Mouse (Mus musculus) midbrain, embryonic 12.5 days (tissue): ENCODE results near the gene Fam20c. TPM values are rescaled to one million over a fixed set of nuclear protein-coding genes. Genes with fewer than 3 reads are reported as not detected.

ENCODE experiments used
- ATAC-seq: fragments of 200-750 bp; cut with Nextera tagmentation; 2 replicates; pipeline ENCODE4 v1.8.0; 2017; ENCODE audit warnings: low read depth, moderate TSS enrichment, moderate library complexity; ENCODE audit not compliant: low FRiP score
- H3K27ac ChIP-seq: fragments of 300-500 bp; sonication (generic); replicated peaks from 2 replicates; pipeline ENCODE4 v1.5.1; 2016; ENCODE audit warnings: mild to moderate bottlenecking
- H3K27me3 ChIP-seq: fragments of 300-500 bp; sonication (generic); 2 replicates; pipeline ENCODE4 v1.6.1; 2016; ENCODE audit warnings: mild to moderate bottlenecking
- H3K36me3 ChIP-seq: fragments of 300-500 bp; sonication (generic); 2 replicates; pipeline ENCODE4 v1.6.1; 2016
- H3K4me1 ChIP-seq: fragments of 300-500 bp; sonication (generic); 2 replicates; pipeline ENCODE4 v1.6.1; 2016
- H3K4me2 ChIP-seq: fragments of 300-500 bp; sonication (generic); replicated peaks from 2 replicates; pipeline ENCODE4 v1.6.1; 2016; ENCODE audit warnings: mild to moderate bottlenecking, moderate library complexity
- H3K4me3 ChIP-seq: fragments of 300-500 bp; sonication (generic); 2 replicates; pipeline ENCODE4 v1.5.1; 2016; ENCODE audit warnings: mild to moderate bottlenecking
- H3K9ac ChIP-seq: fragments of 300-500 bp; sonication (generic); replicated peaks from 2 replicates; pipeline ENCODE4 v1.6.1; 2016; ENCODE audit warnings: mild to moderate bottlenecking, moderate library complexity
- H3K9me3 ChIP-seq: fragments of 300-500 bp; sonication (generic); 2 replicates; pipeline ENCODE4 v1.6.1; 2016; ENCODE audit warnings: mild to moderate bottlenecking
- WGBS: fragments of 180-500 bp; shearing (Covaris S2); methylation state at CpG from one replicate; pipeline ENCODE4 v1.1.7; 2016; 5-methylcytosine and 5-hydroxymethylcytosine counted together
- polyA plus RNA-seq: library from polyadenylated mRNA; unstranded; fragments of >200 nt; fragmentation: Nextera tagmentation; extraction: Ambion mirVana; gene quantifications from 2 replicates; pipeline ENCODE4 v1.2.1, GENCODE M21; 2016

Gene Fam20c
- polyA plus RNA-seq, 1 experiment from 2014 or later, result 26.6 TPM

GRCm38 (mm10) chr5:138834910-138835309 is 80.6 kb downstream of the Fam20c start:
- WGBS, result 87% methylated on average over 3 of the region's 3 CpGs
- ATAC-seq, result no peak

GRCm38 (mm10) chr5:138840981-138841380 is 86.7 kb downstream of the Fam20c start:
- Histone ChIP-seq H3K4me3 (no peak overlapping the region), H3K4me2 (no peak overlapping the region), H3K27ac (no peak overlapping the region), H3K9me3 (no peaks in the 10 kb centered on the region), H3K36me3 (no peaks in the 10 kb centered on the region), H3K9ac (no peak overlapping the region), H3K27me3 (no peaks in the 10 kb centered on the region), H3K4me1 (no peaks in the 10 kb centered on the region)
- 95% methylated on average over 4 of the region's 4 CpGs for WGBS
- no peak for ATAC-seq

More at GRCm38 (mm10) chr5:138834910-138835309, 80.6 kb downstream of the Fam20c start:
- Histone ChIP-seq H3K4me1 (no peaks in the 10 kb centered on the region), H3K27me3 (no peaks in the 10 kb centered on the region), H3K36me3 (no peaks in the 10 kb centered on the region), H3K9me3 (no peaks in the 10 kb centered on the region), H3K27ac (no peak overlapping the region), H3K9ac (no peak overlapping the region), H3K4me2 (no peak overlapping the region), H3K4me3 (no peak overlapping the region)

- Histone ChIP-seq H3K27me3 (0 out of 2 replicates have a peak, but pooled peaks cover 2% of the 10 kb centered on the region), H3K36me3 (no peaks in the 10 kb centered on the region), H3K9ac (no peak overlapping the region), H3K27ac (no peak overlapping the region), H3K4me3 (no peak overlapping the region), H3K4me2 (no peak overlapping the region), H3K9me3 (no peaks in the 10 kb centered on the region), H3K4me1 (0 out of 2 replicates have a peak, but pooled peaks cover 5% of the 10 kb centered on the region)
- 79% methylated on average over 9 of the region's 9 CpGs for WGBS
- no peak for ATAC-seq
These were observed 89.0 kb downstream of the Fam20c start for GRCm38 (mm10) chr5:138843168-138843824.

- 81% methylated on average over 4 of the region's 4 CpGs for WGBS
- H3K27ac ChIP-seq, result no peak overlapping the region
- H3K9ac ChIP-seq, result no peak overlapping the region
- H3K36me3 ChIP-seq, result no peaks in the 10 kb centered on the region
- H3K27me3 ChIP-seq, result 0 out of 2 replicates have a peak, but pooled peaks cover 9% of the 10 kb centered on the region
- no peaks in the 10 kb centered on the region for H3K9me3 ChIP-seq
- H3K4me3 ChIP-seq, result no peak overlapping the region
- ATAC-seq, result no peak
- H3K4me1 ChIP-seq, result 0 out of 2 replicates have a peak, but pooled peaks cover 5% of the 10 kb centered on the region
- no peak overlapping the region for H3K4me2 ChIP-seq
These were observed 92.2 kb downstream of the Fam20c start for GRCm38 (mm10) chr5:138846506-138846905.

- H3K9me3 ChIP-seq, result no peaks in the 10 kb centered on the region
- H3K36me3 ChIP-seq, result no peaks in the 10 kb centered on the region
- 0 out of 2 replicates have a peak, but pooled peaks cover 5% of the 10 kb centered on the region for H3K4me1 ChIP-seq
- 0 out of 2 replicates have a peak, but pooled peaks cover 9% of the 10 kb centered on the region for H3K27me3 ChIP-seq
- 3% methylated on average over 7 of the region's 7 CpGs for WGBS
- H3K4me3 ChIP-seq, result no peak overlapping the region
- no peak overlapping the region for H3K9ac ChIP-seq
- ATAC-seq, result peak; percentile 75
- H3K27ac ChIP-seq, result no peak overlapping the region
- peak overlapping the region; percentile 36 for H3K4me2 ChIP-seq
These were observed 93.8 kb downstream of the Fam20c start for GRCm38 (mm10) chr5:138848102-138848501.

- 0 out of 2 replicates have a peak, but pooled peaks cover 9% of the 10 kb centered on the region for H3K27me3 ChIP-seq
- 88% methylated on average over 23 of the region's 23 CpGs for WGBS
- H3K4me2 ChIP-seq, result no peak overlapping the region
- 0 out of 2 replicates have a peak, but pooled peaks cover 5% of the 10 kb centered on the region for H3K4me1 ChIP-seq
- no peak for ATAC-seq
- no peak overlapping the region for H3K9ac ChIP-seq
- H3K27ac ChIP-seq, result no peak overlapping the region
- H3K4me3 ChIP-seq, result no peak overlapping the region
- H3K36me3 ChIP-seq, result no peaks in the 10 kb centered on the region
- H3K9me3 ChIP-seq, result no peaks in the 10 kb centered on the region
These were observed 95.6 kb downstream of the Fam20c start for GRCm38 (mm10) chr5:138849682-138850461.

- Histone ChIP-seq H3K4me2 (no peak overlapping the region), H3K27me3 (0 out of 2 replicates have a peak, but pooled peaks cover 9% of the 10 kb centered on the region), H3K9ac (no peak overlapping the region), H3K4me1 (0 out of 2 replicates have a peak, but pooled peaks cover 5% of the 10 kb centered on the region), H3K4me3 (no peak overlapping the region), H3K36me3 (no peaks in the 10 kb centered on the region), H3K27ac (no peak overlapping the region), H3K9me3 (no peaks in the 10 kb centered on the region)
- 84% methylated on average over 5 of the region's 5 CpGs for WGBS
- no peak for ATAC-seq
These were observed 96.1 kb downstream of the Fam20c start for GRCm38 (mm10) chr5:138850462-138850844.

GRCm38 (mm10) chr5:138851296-138851780 is 97.0 kb downstream of the Fam20c start:
- no peaks in the 10 kb centered on the region for H3K36me3 ChIP-seq
- H3K4me3 ChIP-seq, result no peak overlapping the region
- no peak overlapping the region for H3K4me2 ChIP-seq
- WGBS, result 90% methylated on average over 5 of the region's 5 CpGs
- H3K27me3 ChIP-seq, result 0 out of 2 replicates have a peak, but pooled peaks cover 9% of the 10 kb centered on the region
- H3K9ac ChIP-seq, result no peak overlapping the region
- H3K4me1 ChIP-seq, result 0 out of 2 replicates have a peak, but pooled peaks cover 5% of the 10 kb centered on the region
- no peaks in the 10 kb centered on the region for H3K9me3 ChIP-seq
- H3K27ac ChIP-seq, result no peak overlapping the region
- ATAC-seq, result no peak

GRCm38 (mm10) chr5:138852151-138852550 is 97.8 kb downstream of the Fam20c start:
- Histone ChIP-seq H3K36me3 (no peaks in the 10 kb centered on the region), H3K4me1 (0 out of 2 replicates have a peak, but pooled peaks cover 5% of the 10 kb centered on the region), H3K4me3 (no peak overlapping the region), H3K9me3 (no peaks in the 10 kb centered on the region), H3K9ac (no peak overlapping the region), H3K27ac (no peak overlapping the region), H3K27me3 (0 out of 2 replicates have a peak, but pooled peaks cover 9% of the 10 kb centered on the region), H3K4me2 (no peak overlapping the region)
- no peak for ATAC-seq
- WGBS, result 66% methylated on average over 4 of the region's 4 CpGs

- Histone ChIP-seq H3K36me3 (no peaks in the 10 kb centered on the region), H3K4me1 (no peaks in the 10 kb centered on the region), H3K9ac (no peak overlapping the region), H3K9me3 (no peaks in the 10 kb centered on the region), H3K27ac (no peak overlapping the region), H3K27me3 (0 out of 2 replicates have a peak, but pooled peaks cover 7% of the 10 kb centered on the region), H3K4me2 (no peak overlapping the region), H3K4me3 (no peak overlapping the region)
- 75% methylated on average over 2 of the region's 2 CpGs for WGBS
- no peak for ATAC-seq
These were observed 99.0 kb downstream of the Fam20c start for GRCm38 (mm10) chr5:138853349-138853748.

- Histone ChIP-seq H3K9ac (no peak overlapping the region), H3K9me3 (no peaks in the 10 kb centered on the region), H3K4me3 (no peak overlapping the region), H3K4me1 (no peaks in the 10 kb centered on the region), H3K36me3 (no peaks in the 10 kb centered on the region), H3K27ac (no peak overlapping the region), H3K27me3 (no peaks in the 10 kb centered on the region), H3K4me2 (no peak overlapping the region)
- ATAC-seq, result peak; percentile 27; the same call in 1 of the 2 replicates
- 32% methylated on average over 9 of the region's 9 CpGs for WGBS
These were observed 102.8 kb downstream of the Fam20c start for GRCm38 (mm10) chr5:138857010-138857617.
